Mouse (Mus musculus) ovary, adult 18-20 months (tissue): ENCODE results near the gene Mafg.
A peak's percentile ranks its signal among the peaks of the same experiment; 100 is the strongest.
"Not testable (repeated sequence)": the region's sequence is repeated elsewhere in the genome, so short reads cannot be mapped to it uniquely, and the experiment has no call there.

Experiments
- DNase-seq: peaks from one replicate; pipeline ENCODE4 v3.0.0; 2022; ENCODE audit warnings: low spot score, mixed read lengths

Gene Mafg

GRCm38 (mm10) chr11:120633520-120634343 is at the start of gene Mafg:
Gene Mafg (minus strand): TSS chr11:120633600.
- DNase-seq, result peak; percentile 92

GRCm38 (mm10) chr11:120682683-120683082 is 49.3 kb upstream of the Mafg start:
- DNase-seq, result no peak

- no peak for DNase-seq
Measured at GRCm38 (mm10) chr11:120679909-120680308, 46.5 kb upstream of the Mafg start.

- no peak for DNase-seq
Measured at GRCm38 (mm10) chr11:120676951-120677350, 43.6 kb upstream of the Mafg start.

- DNase-seq, result not testable (repeated sequence)
Measured at GRCm38 (mm10) chr11:120675875-120676274, 42.5 kb upstream of the Mafg start.

GRCm38 (mm10) chr11:120673594-120674122 is 40.3 kb upstream of the Mafg start:
- no peak for DNase-seq

- DNase-seq, result peak; percentile 92
Measured at GRCm38 (mm10) chr11:120672687-120673593, 39.5 kb upstream of the Mafg start, which contains the start of gene Aspscr1. Gene Aspscr1 (plus strand): TSS chr11:120672973.

- no peak for DNase-seq
Measured at GRCm38 (mm10) chr11:120666617-120667016, 33.2 kb upstream of the Mafg start.

- no peak for DNase-seq
Measured at GRCm38 (mm10) chr11:120665406-120665805, 32.0 kb upstream of the Mafg start.

- no peak for DNase-seq
Measured at GRCm38 (mm10) chr11:120663714-120664113, 30.3 kb upstream of the Mafg start.

- no peak for DNase-seq
Measured at GRCm38 (mm10) chr11:120662759-120663158, 29.4 kb upstream of the Mafg start.

- DNase-seq, result no peak
Measured at GRCm38 (mm10) chr11:120661076-120661460, 27.7 kb upstream of the Mafg start, which contains the start of gene Notum. Gene Notum (minus strand): TSS chr11:120661175.

GRCm38 (mm10) chr11:120660301-120661075 is 27.1 kb upstream of the Mafg start:
- DNase-seq, result no peak

- no peak for DNase-seq
Measured at GRCm38 (mm10) chr11:120659509-120660300, 26.3 kb upstream of the Mafg start.

GRCm38 (mm10) chr11:120658876-120659410 is 25.5 kb upstream of the Mafg start:
- no peak for DNase-seq

GRCm38 (mm10) chr11:120657301-120657700 is 23.9 kb upstream of the Mafg start:
- no peak for DNase-seq

- no peak for DNase-seq
Measured at GRCm38 (mm10) chr11:120654741-120655140, 21.3 kb upstream of the Mafg start.

- no peak for DNase-seq
Measured at GRCm38 (mm10) chr11:120651872-120652271, 18.5 kb upstream of the Mafg start.

- no peak for DNase-seq
Measured at GRCm38 (mm10) chr11:120648001-120648476, 14.6 kb upstream of the Mafg start, which contains the start of gene Myadml2. Gene Myadml2 (minus strand): TSS chr11:120648158.
